Mouse (Mus musculus): ENCODE data around the gene Satb2.

GRCm38 (mm10) chr1:56976044-56976824 is 2.2 kb downstream of the Satb2 start:
- no peak for TF ChIP-seq CTCF (IDR thresholded peaks at IDR 0.05; ENCODE audit: low read depth)
- TF ChIP-seq EP300 (IDR thresholded peaks at IDR 0.05; ENCODE audit: low read depth) = no peak

Measured in heart, postnatal 0 days (tissue).